Mouse (Mus musculus) kidney, adult 2 months (tissue): ENCODE results near the gene Spen. TPM values are rescaled to one million over a fixed set of nuclear protein-coding genes. Genes with fewer than 3 reads are reported as not detected.
A peak's percentile ranks its signal among the peaks of the same experiment; 100 is the strongest.

Experiments used
- DNase-seq: peaks from one replicate; pipeline ENCODE4 v3.0.0; 2021
- H3K27ac ChIP-seq: fragments of 200-500 bp; 2 replicates; pipeline ENCODE4 v1.5.1; 2012; ENCODE audit warnings: low read depth, low read length, control low read depth, inconsistent platforms; ENCODE audit not compliant: insufficient read depth
- H3K27me3 ChIP-seq: fragments of 200-500 bp; replicated peaks from 2 replicates; pipeline ENCODE4 v1.6.1; 2012; ENCODE audit warnings: mild to moderate bottlenecking, moderate library complexity, low read length, inconsistent platforms; ENCODE audit not compliant: control insufficient read depth, insufficient read depth
- H3K36me3 ChIP-seq: fragments of 200-500 bp; 2 replicates; pipeline ENCODE4 v1.6.1; 2012; ENCODE audit warnings: mild to moderate bottlenecking, moderate library complexity, low read length, inconsistent platforms; ENCODE audit not compliant: control insufficient read depth, insufficient read depth
- H3K4me1 ChIP-seq: fragments of 200-500 bp; 2 replicates; pipeline ENCODE4 v1.6.1; 2011; ENCODE audit warnings: low read length; ENCODE audit not compliant: control insufficient read depth, insufficient read depth
- H3K4me3 ChIP-seq: fragments of 200-500 bp; 2 replicates; pipeline ENCODE4 v1.5.1; 2011; ENCODE audit warnings: mild to moderate bottlenecking, low read depth, low read length, control low read depth; ENCODE audit not compliant: insufficient read depth
- CTCF ChIP-seq: fragments of 200-500 bp; conservative IDR thresholded peaks from 2 replicates; pipeline ENCODE4 v1.5.1; 2011; ENCODE audit warnings: low read depth, mild to moderate bottlenecking, control low read depth, low read length, moderate library complexity, mixed read lengths; ENCODE audit not compliant: insufficient read depth, insufficient read length
- POLR2A ChIP-seq: fragments of 200-500 bp; IDR thresholded peaks from one replicate; pipeline ENCODE4 v1.6.1; 2011; ENCODE audit warnings: low read depth, low read length, control low read depth
- WGBS: fragments of 180-500 bp; shearing (Covaris S2); methylation state at CpG from one replicate; pipeline ENCODE4 v1.1.7; 2018; 5-methylcytosine and 5-hydroxymethylcytosine counted together
- polyA plus RNA-seq: library from polyadenylated mRNA; depleted of rRNA; stranded (reverse); fragments of >200 nt; gene quantifications from 2 replicates; pipeline ENCODE4 v1.2.3, GENCODE M21; 2012; rRNA removed

Gene Spen
- polyA plus RNA-seq: 15.9 and 19.6 TPM in 2 replicates

- Histone ChIP-seq H3K36me3 (no peaks in the 10 kb centered on the region), H3K27me3 (no peaks in the 10 kb centered on the region), H3K4me3 (peak within 1 kb of the TSS; percentile 83), H3K27ac (peak within 1 kb of the TSS; percentile 95), H3K4me1 (no peaks in the 10 kb centered on the region; the same call in 1 of the 2 replicates)
- WGBS: under 1% methylated on average over 88 of the region's 88 CpGs
- TF ChIP-seq CTCF (no peak), POLR2A (peak; percentile 20)
- peak; percentile 97 for DNase-seq
Measured at GRCm38 (mm10) chr4:141538408-141539212, at the start of gene Spen. Spen (minus strand) TSS chr4:141538597.

GRCm38 (mm10) chr4:141583919-141584318, 45.5 kb upstream of the Spen start:
- DNase-seq: no peak
- no peak overlapping the region for H3K4me3 ChIP-seq
- TF ChIP-seq CTCF (no peak), POLR2A (no peak)
- H3K27me3 ChIP-seq: no peaks in the 10 kb centered on the region
- no peaks in the 10 kb centered on the region for H3K4me1 ChIP-seq
- WGBS: 85% methylated on average over 8 of the region's 8 CpGs
- H3K27ac ChIP-seq: no peak overlapping the region
- H3K36me3 ChIP-seq: no peaks in the 10 kb centered on the region

- H3K36me3 ChIP-seq: no peaks in the 10 kb centered on the region
- no peak overlapping the region for H3K27ac ChIP-seq
- no peak for TF ChIP-seq POLR2A
- TF ChIP-seq CTCF: no peak
- H3K27me3 ChIP-seq: no peaks in the 10 kb centered on the region
- DNase-seq: no peak
- H3K4me3 ChIP-seq: no peak overlapping the region
- H3K4me1 ChIP-seq: no peaks in the 10 kb centered on the region
- 84% methylated on average over 13 of the region's 13 CpGs for WGBS
Measured at GRCm38 (mm10) chr4:141581051-141581450, 42.7 kb upstream of the Spen start.

DNA sequence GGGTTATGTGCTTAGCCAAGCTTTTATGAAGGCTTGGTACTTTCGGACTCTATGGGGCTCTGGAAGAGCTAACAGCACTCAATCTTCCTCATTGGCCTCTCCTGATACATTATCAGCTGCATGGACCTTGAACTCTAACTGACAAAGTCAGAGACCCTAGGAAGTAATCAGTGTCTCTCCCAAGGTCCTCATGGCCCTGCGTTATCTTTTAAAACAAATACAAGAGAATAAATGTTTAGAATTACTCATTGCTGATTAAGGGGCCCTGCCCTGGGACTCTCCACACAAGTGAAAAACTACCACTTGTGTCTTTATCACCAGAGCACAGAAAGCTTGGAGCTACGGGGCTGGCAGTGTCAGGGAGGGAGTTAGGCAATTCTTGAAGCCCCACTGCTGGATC, 40.4 kb upstream of the Spen start:
- TF ChIP-seq POLR2A (no peak), CTCF (no peak)
- Histone ChIP-seq H3K27me3 (no peaks in the 10 kb centered on the region), H3K27ac (no peak overlapping the region; the same call in 1 of the 2 replicates), H3K4me3 (no peak overlapping the region), H3K4me1 (peaks cover 13% of the 10 kb centered on the region), H3K36me3 (no peaks in the 10 kb centered on the region)
- WGBS: 64% methylated on average over 3 of the region's 3 CpGs
- no peak for DNase-seq

GRCm38 (mm10) chr4:141576877-141577276, 38.5 kb upstream of the Spen start:
- TF ChIP-seq CTCF (peak; percentile 32; the same call in 1 of the 2 replicates), POLR2A (no peak)
- Histone ChIP-seq H3K27me3 (no peaks in the 10 kb centered on the region), H3K4me3 (no peak overlapping the region), H3K36me3 (no peaks in the 10 kb centered on the region), H3K4me1 (peaks cover 26% of the 10 kb centered on the region), H3K27ac (no peak overlapping the region)
- DNase-seq: no peak
- WGBS: 97% methylated on average over 7 of the region's 7 CpGs

DNA sequence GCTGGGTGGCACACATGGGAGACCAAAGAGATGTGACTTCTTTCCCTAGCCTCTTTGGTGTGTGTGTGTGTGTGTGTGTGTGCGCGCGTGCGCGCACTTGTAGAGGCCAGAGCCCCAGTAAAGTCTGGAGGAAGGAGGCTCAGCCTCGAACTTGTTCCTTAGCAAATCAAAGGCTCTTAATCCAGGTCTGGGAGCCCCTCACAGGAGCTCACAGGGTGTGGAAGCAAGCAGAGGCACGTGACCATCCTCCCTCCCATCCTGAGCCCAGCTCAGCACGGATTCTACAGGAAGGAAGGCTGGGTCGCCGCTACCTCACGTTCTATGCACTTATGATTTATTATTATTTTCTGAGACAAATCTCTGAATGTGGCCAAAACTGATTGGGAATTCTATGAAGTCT, 38.0 kb upstream of the Spen start:
- 79% methylated on average over 11 of the region's 11 CpGs for WGBS
- no peak overlapping the region for H3K27ac ChIP-seq

GRCm38 (mm10) chr4:141574789-141575702, 36.6 kb upstream of the Spen start:
- H3K4me3 ChIP-seq: no peak overlapping the region
- H3K27me3 ChIP-seq: no peaks in the 10 kb centered on the region
- H3K36me3 ChIP-seq: no peaks in the 10 kb centered on the region
- peak overlapping the region; percentile 19; the same call in 1 of the 2 replicates for H3K27ac ChIP-seq
- peak; percentile 92 for DNase-seq
- peaks cover 39% of the 10 kb centered on the region for H3K4me1 ChIP-seq
- 29% methylated on average over 27 of the region's 27 CpGs for WGBS
- TF ChIP-seq CTCF: peak; percentile 95
- no peak for TF ChIP-seq POLR2A

More for the DNA sequence above, 38.0 kb upstream of the Spen start:
- Histone ChIP-seq H3K36me3 (no peaks in the 10 kb centered on the region), H3K4me3 (no peak overlapping the region), H3K4me1 (peaks cover 28% of the 10 kb centered on the region), H3K27me3 (no peaks in the 10 kb centered on the region)
- TF ChIP-seq POLR2A (no peak), CTCF (no peak)
- DNase-seq: peak; percentile 43
